In the genomic region with DNA sequence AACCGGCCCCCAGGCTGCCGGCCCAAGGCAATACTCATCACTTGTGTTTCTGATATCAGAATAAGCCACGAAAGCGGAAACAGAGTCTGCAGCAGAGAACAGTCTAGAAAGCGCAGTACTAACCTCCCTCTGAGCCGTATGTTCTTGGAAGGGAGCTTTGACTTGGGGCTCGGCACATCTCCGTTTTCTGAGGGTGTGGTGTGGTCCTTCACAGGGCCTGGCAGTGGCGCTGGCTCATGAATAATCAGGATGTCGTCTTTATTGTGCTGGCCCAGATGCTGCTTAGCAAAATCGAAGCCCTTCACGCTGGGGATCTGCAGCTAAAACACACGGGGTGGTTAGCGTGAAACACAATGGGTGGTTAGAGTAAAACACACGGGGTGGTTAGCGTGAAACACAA, we compare ENCODE assay signal across 20 mouse cellular contexts. TPM values are rescaled to one million over a fixed set of nuclear protein-coding genes. Genes with fewer than 3 reads are reported as not detected.
DNase-seq lines count a peak whose midpoint lies in the region; ATAC-seq lines count a peak whose summit lies in the region.
"Had no signal": no experiment of that assay in that cellular context is flagged by ENCODE, and none has a peak within 500 bp of the region (broad histone marks: within the 10 kb centered on the region; RNA-seq: fewer than 3 reads in every experiment).

No protein-coding gene starts in this region.

- H3K4me2 ChIP-seq in forebrain, embryonic 14.5 days (ENCODE audit: low read length), result no peak overlapping the region
- no peak overlapping the region for H3K4me2 ChIP-seq in forebrain, embryonic 11.5 days (ENCODE audit: low read depth, low read length, severe bottlenecking)
- H3K4me2 ChIP-seq in hindbrain, embryonic 13.5 days, result no peak overlapping the region
- H3K4me2 ChIP-seq in midbrain, embryonic 16.5 days (ENCODE audit: low read length), result no peak overlapping the region
- H3K4me2 ChIP-seq: limb, embryonic 15.5 days had no signal

- H3K4me3 ChIP-seq in forebrain, embryonic 14.5 days (ENCODE audit: low read depth, low read length), result no peak overlapping the region
- H3K4me3 ChIP-seq in forebrain, embryonic 11.5 days (ENCODE audit: low read depth, low read length), result no peak overlapping the region
- H3K4me3 ChIP-seq in hindbrain, embryonic 13.5 days, result no peak overlapping the region
- no peak overlapping the region for H3K4me3 ChIP-seq in midbrain, embryonic 16.5 days (ENCODE audit: low read depth, low read length)
- H3K4me3 ChIP-seq: gastrocnemius, adult 2 months; limb, embryonic 15.5 days had no signal

- H3K9ac ChIP-seq in forebrain, embryonic 14.5 days (ENCODE audit: low read length), result no peak overlapping the region
- H3K9ac ChIP-seq in forebrain, embryonic 11.5 days (ENCODE audit: low read length), result no peak overlapping the region
- H3K9ac ChIP-seq in hindbrain, embryonic 13.5 days, result 0 out of 2 replicates have a peak overlapping the region, but pooled peaks have one; percentile 46
- H3K9ac ChIP-seq in midbrain, embryonic 16.5 days (ENCODE audit: low read depth, low read length), result no peak overlapping the region
- H3K9ac ChIP-seq: limb, embryonic 15.5 days; liver, postnatal 0 days had no signal

- peaks cover 36% of the 10 kb centered on the region for H3K36me3 ChIP-seq in forebrain, embryonic 14.5 days (ENCODE audit: control insufficient read depth, insufficient read depth, low read length)
- no peaks in the 10 kb centered on the region for H3K36me3 ChIP-seq in forebrain, embryonic 11.5 days (ENCODE audit: control insufficient read depth, insufficient read depth, low read length)
- H3K36me3 ChIP-seq in hindbrain, embryonic 13.5 days, result peaks cover 41% of the 10 kb centered on the region
- peaks cover 12% of the 10 kb centered on the region for H3K36me3 ChIP-seq in midbrain, embryonic 16.5 days (ENCODE audit: control insufficient read depth, insufficient read depth, low read length)

- 0 out of 2 replicates have a peak overlapping the region, but pooled peaks have one; percentile 5 for H3K27ac ChIP-seq in forebrain, embryonic 14.5 days (ENCODE audit: low read depth, low read length)
- no peak overlapping the region for H3K27ac ChIP-seq in forebrain, embryonic 11.5 days (ENCODE audit: low read depth, low read length)
- H3K27ac ChIP-seq in hindbrain, embryonic 13.5 days, result peak overlapping the region; percentile 67
- H3K27ac ChIP-seq in midbrain, embryonic 16.5 days (ENCODE audit: low read length), result peak overlapping the region; percentile 2; the same call in 1 of the 2 replicates
- H3K27ac ChIP-seq: gastrocnemius, adult 2 months; limb, embryonic 15.5 days; stomach, postnatal 0 days had no signal

- 59% methylated on average over 16 of the region's 16 CpGs for WGBS in forebrain, embryonic 14.5 days
- 77% methylated on average over 16 of the region's 16 CpGs for WGBS in forebrain, embryonic 11.5 days
- 37% methylated on average over 16 of the region's 16 CpGs for WGBS in hindbrain, embryonic 13.5 days
- WGBS in midbrain, embryonic 16.5 days, result 40% methylated on average over 16 of the region's 16 CpGs

- H3K9me3 ChIP-seq in forebrain, embryonic 14.5 days (replicated peaks; ENCODE audit: control insufficient read depth, low read length), result no peaks in the 10 kb centered on the region
- no peaks in the 10 kb centered on the region for H3K9me3 ChIP-seq in forebrain, embryonic 11.5 days (ENCODE audit: control insufficient read depth, low read length)
- no peaks in the 10 kb centered on the region for H3K9me3 ChIP-seq in hindbrain, embryonic 13.5 days
- no peaks in the 10 kb centered on the region for H3K9me3 ChIP-seq in midbrain, embryonic 16.5 days (replicated peaks; ENCODE audit: control insufficient read depth, low read length, poor library complexity, severe bottlenecking)
- H3K9me3 ChIP-seq: limb, embryonic 15.5 days had no signal

- no peaks in the 10 kb centered on the region for H3K27me3 ChIP-seq in forebrain, embryonic 14.5 days (replicated peaks; ENCODE audit: control insufficient read depth, insufficient read depth, low read length)
- H3K27me3 ChIP-seq in forebrain, embryonic 11.5 days (ENCODE audit: control insufficient read depth, insufficient read depth, low read length), result no peaks in the 10 kb centered on the region
- H3K27me3 ChIP-seq in hindbrain, embryonic 13.5 days, result no peaks in the 10 kb centered on the region
- no peaks in the 10 kb centered on the region for H3K27me3 ChIP-seq in midbrain, embryonic 16.5 days (ENCODE audit: control insufficient read depth, insufficient read depth, low read depth, low read length)
- H3K27me3 ChIP-seq: CH12.LX; limb, embryonic 15.5 days had no signal

- DNase-seq in forebrain, embryonic 14.5 days (ENCODE audit: low spot score), result no peak
- no peak for DNase-seq in forebrain, embryonic 11.5 days (ENCODE audit: low spot score)
- peak; percentile 65 for DNase-seq in R1 (ENCODE audit: low read depth, low spot score)
- no peak for DNase-seq in lung, adult 18-20 months
- DNase-seq: adrenal gland, postnatal 36 days; cerebellum, adult 9-10 months; gastrocnemius, adult 2 months; heart, adult 18-20 months; kidney, adult 2 months; kidney, postnatal 36 days; liver, postnatal 0 days had no signal

- 0 out of 2 replicates have a peak, but pooled peaks cover 3% of the 10 kb centered on the region for H3K4me1 ChIP-seq in forebrain, embryonic 14.5 days (ENCODE audit: control insufficient read depth, insufficient read depth, low read length)
- no peaks in the 10 kb centered on the region for H3K4me1 ChIP-seq in forebrain, embryonic 11.5 days (replicated peaks; ENCODE audit: control insufficient read depth, insufficient read depth, low read length)
- H3K4me1 ChIP-seq in hindbrain, embryonic 13.5 days (replicated peaks), result peaks cover 30% of the 10 kb centered on the region
- H3K4me1 ChIP-seq in midbrain, embryonic 16.5 days (ENCODE audit: control insufficient read depth, insufficient read depth, low read length), result peaks cover 13% of the 10 kb centered on the region

- 0 out of 2 replicates have a peak, but pooled peaks have one; percentile 25 for ATAC-seq in forebrain, embryonic 14.5 days
- no peak; the same call in 1 of the 2 replicates for ATAC-seq in forebrain, embryonic 11.5 days (replicated peaks; ENCODE audit: low FRiP score)
- ATAC-seq in hindbrain, embryonic 13.5 days (ENCODE audit: low FRiP score), result no peak
- no peak for ATAC-seq in midbrain, embryonic 16.5 days
- ATAC-seq in granulocyte monocyte progenitor cell, adult 5-6 weeks (replicated peaks; ENCODE audit: poor library complexity, severe bottlenecking), result no peak
- ATAC-seq: liver, postnatal 0 days had no signal

RNA-seq across cellular contexts. Expression of gene Atp6v0a4, which starts 33.5 kb away (rescaled TPM):
- polyA plus RNA-seq in forebrain, embryonic 14.5 days (2014; fragmentation: Nextera tagmentation; extraction: Ambion mirVana), result not detected in 2 replicates
- not detected in 2 replicates for polyA plus RNA-seq in forebrain, embryonic 11.5 days (2014; fragmentation: Nextera tagmentation; extraction: Ambion mirVana)
- polyA plus RNA-seq in hindbrain, embryonic 13.5 days (2015; fragmentation: Nextera tagmentation; extraction: Ambion mirVana), result 0.18 and 0.34 TPM in 2 replicates
- 0.14 TPM in 1 of 2 replicates, not detected in the other for polyA plus RNA-seq in midbrain, embryonic 16.5 days (2015; fragmentation: Nextera tagmentation; extraction: Ambion mirVana)
- total RNA-seq in granulocyte monocyte progenitor cell, adult 5-6 weeks (2014; fragmentation: Nextera tagmentation), result not detected in 2 replicates
- total RNA-seq in granulocyte monocyte progenitor cell, adult 5-6 weeks (2017), result not detected in 2 replicates
- total RNA-seq: CH12.LX had no signal

RNA-seq across cellular contexts. Expression of gene Tmem213, which starts 48.9 kb away (rescaled TPM):
- not detected in 2 replicates for polyA plus RNA-seq in forebrain, embryonic 14.5 days (2014; fragmentation: Nextera tagmentation; extraction: Ambion mirVana)
- not detected in 2 replicates for polyA plus RNA-seq in forebrain, embryonic 11.5 days (2014; fragmentation: Nextera tagmentation; extraction: Ambion mirVana)
- not detected in 2 replicates for polyA plus RNA-seq in hindbrain, embryonic 13.5 days (2015; fragmentation: Nextera tagmentation; extraction: Ambion mirVana)
- not detected in 2 replicates for polyA plus RNA-seq in midbrain, embryonic 16.5 days (2015; fragmentation: Nextera tagmentation; extraction: Ambion mirVana)
- total RNA-seq in granulocyte monocyte progenitor cell, adult 5-6 weeks (2014; fragmentation: Nextera tagmentation), result not detected in 2 replicates
- not detected in 2 replicates for total RNA-seq in granulocyte monocyte progenitor cell, adult 5-6 weeks (2017)
- total RNA-seq: adrenal gland, postnatal 36 days; CH12.LX; gastrocnemius, adult 2 months; heart, adult 18-20 months; layer of hippocampus, postnatal 10 days; left cerebral cortex, postnatal 14 days; megakaryocyte-erythroid progenitor cell, adult 5-6 weeks had no signal
- polyA plus RNA-seq: liver, postnatal 0 days had no signal
